Mouse (Mus musculus): ENCODE measurements around the gene Hist2h2ab. TPM values are rescaled to one million over a fixed set of nuclear protein-coding genes. Genes with fewer than 3 reads are reported as not detected.

Hist2h2ab gene
- polyA plus RNA-seq, 1 experiment = 1.2 TPM

DNA sequence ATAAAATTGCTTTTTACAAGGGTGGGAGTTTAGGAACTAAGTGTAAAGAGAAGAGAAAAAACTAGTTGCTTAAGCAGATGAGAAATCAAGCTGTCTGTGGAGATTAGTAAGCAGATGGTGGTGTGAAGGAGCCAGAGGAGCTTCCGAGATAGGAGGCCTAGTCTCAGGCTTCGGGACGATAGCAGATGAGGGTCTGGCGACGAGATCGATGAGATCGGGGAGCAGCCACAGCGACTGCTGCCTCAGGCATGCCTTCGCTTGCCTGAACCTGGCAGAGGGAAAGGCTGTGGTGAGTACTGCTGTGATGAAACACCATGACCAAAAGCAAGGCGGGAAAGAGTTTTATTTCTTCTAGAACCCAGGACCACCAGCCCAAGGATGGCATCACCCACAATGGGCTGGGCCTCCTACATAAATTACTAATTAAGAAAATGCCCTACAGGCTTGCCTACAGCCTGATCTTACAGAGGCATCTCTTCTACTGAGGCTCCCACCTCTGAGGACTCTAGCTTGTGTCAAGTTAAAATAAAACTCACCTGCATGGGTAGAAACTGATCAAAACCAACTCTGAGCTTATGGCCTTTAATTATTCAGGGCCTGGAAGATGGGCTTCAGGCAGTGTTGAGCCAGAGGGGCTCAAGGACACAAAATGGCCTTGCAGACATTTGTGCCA is 35.2 kb downstream of the Hist2h2ab start:
- no peak for TF ChIP-seq CTCF (IDR thresholded peaks at IDR 0.05; ENCODE audit: insufficient read depth, low read length)
- no peak for TF ChIP-seq POLR2A (IDR thresholded peaks at IDR 0.05; ENCODE audit: borderline replicate concordance, extremely low read depth, low read depth, low read length)
- DNase-seq = no peak
- Histone ChIP-seq H3K4me3 (replicated peaks; ENCODE audit: extremely low read depth, low read depth, low read length) (no peak overlapping the region), H3K4me1 (ENCODE audit: control insufficient read depth, insufficient read depth, low read length) (peaks cover 6% of the 10 kb centered on the region)
- 63% methylated on average over 10 of the region's 10 CpGs for WGBS

GRCm38 (mm10) chr3:96255926-96256593 is 36.4 kb downstream of the Hist2h2ab start:
- no peak for DNase-seq
- peak overlapping the region; percentile 34 for H3K4me3 ChIP-seq (replicated peaks; ENCODE audit: extremely low read depth, low read depth, low read length)
- 43% methylated on average over 5 of the region's 5 CpGs for WGBS
- H3K4me1 ChIP-seq (ENCODE audit: control insufficient read depth, insufficient read depth, low read length) = peaks cover 6% of the 10 kb centered on the region
- no peak for TF ChIP-seq POLR2A (IDR thresholded peaks at IDR 0.05; ENCODE audit: borderline replicate concordance, extremely low read depth, low read depth, low read length)
- TF ChIP-seq CTCF (IDR thresholded peaks at IDR 0.05; ENCODE audit: insufficient read depth, low read length) = no peak

GRCm38 (mm10) chr3:96257190-96257589 is 37.5 kb downstream of the Hist2h2ab start:
- DNase-seq = no peak
- TF ChIP-seq POLR2A (IDR thresholded peaks at IDR 0.05; ENCODE audit: borderline replicate concordance, extremely low read depth, low read depth, low read length) (no peak), CTCF (IDR thresholded peaks at IDR 0.05; ENCODE audit: insufficient read depth, low read length) (no peak)
- Histone ChIP-seq H3K4me1 (ENCODE audit: control insufficient read depth, insufficient read depth, low read length) (peaks cover 14% of the 10 kb centered on the region), H3K4me3 (replicated peaks; ENCODE audit: extremely low read depth, low read depth, low read length) (no peak overlapping the region)
- 66% methylated on average over 3 of the region's 3 CpGs for WGBS

DNA sequence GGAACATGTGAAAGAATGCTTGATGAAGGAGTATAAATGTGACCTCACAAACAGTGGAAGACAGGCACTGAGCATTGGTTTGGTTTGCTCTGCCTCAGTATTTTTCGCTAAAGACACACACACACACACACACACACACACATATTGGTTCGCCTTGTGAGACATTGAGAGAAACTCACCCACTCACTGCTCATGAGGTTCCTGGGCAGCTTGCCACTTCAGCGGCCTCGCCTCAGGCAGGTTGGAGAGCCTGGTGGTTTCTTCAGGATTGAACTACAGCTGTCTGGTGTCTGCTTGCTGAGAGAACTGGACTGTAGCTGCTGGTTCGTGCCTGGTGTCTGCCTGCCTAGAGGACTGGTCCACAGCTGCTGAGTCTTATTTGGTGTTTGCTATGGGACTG is 40.6 kb downstream of the Hist2h2ab start:
- DNase-seq = no peak
- 91% methylated on average over 5 of the region's 5 CpGs for WGBS
- Histone ChIP-seq H3K4me1 (ENCODE audit: control insufficient read depth, insufficient read depth, low read length) (peaks cover 18% of the 10 kb centered on the region), H3K4me3 (replicated peaks; ENCODE audit: extremely low read depth, low read depth, low read length) (no peak overlapping the region)
- TF ChIP-seq POLR2A (IDR thresholded peaks at IDR 0.05; ENCODE audit: borderline replicate concordance, extremely low read depth, low read depth, low read length) (no peak), CTCF (IDR thresholded peaks at IDR 0.05; ENCODE audit: insufficient read depth, low read length) (no peak)

GRCm38 (mm10) chr3:96261623-96262022 is 42.0 kb downstream of the Hist2h2ab start:
- H3K4me3 ChIP-seq (replicated peaks; ENCODE audit: extremely low read depth, low read depth, low read length) = no peak overlapping the region
- DNase-seq = no peak
- TF ChIP-seq CTCF (IDR thresholded peaks at IDR 0.05; ENCODE audit: insufficient read depth, low read length) (no peak), POLR2A (IDR thresholded peaks at IDR 0.05; ENCODE audit: borderline replicate concordance, extremely low read depth, low read depth, low read length) (no peak)
- 33% methylated on average over 3 of the region's 3 CpGs for WGBS
- peaks cover 12% of the 10 kb centered on the region for H3K4me1 ChIP-seq (ENCODE audit: control insufficient read depth, insufficient read depth, low read length)

DNA sequence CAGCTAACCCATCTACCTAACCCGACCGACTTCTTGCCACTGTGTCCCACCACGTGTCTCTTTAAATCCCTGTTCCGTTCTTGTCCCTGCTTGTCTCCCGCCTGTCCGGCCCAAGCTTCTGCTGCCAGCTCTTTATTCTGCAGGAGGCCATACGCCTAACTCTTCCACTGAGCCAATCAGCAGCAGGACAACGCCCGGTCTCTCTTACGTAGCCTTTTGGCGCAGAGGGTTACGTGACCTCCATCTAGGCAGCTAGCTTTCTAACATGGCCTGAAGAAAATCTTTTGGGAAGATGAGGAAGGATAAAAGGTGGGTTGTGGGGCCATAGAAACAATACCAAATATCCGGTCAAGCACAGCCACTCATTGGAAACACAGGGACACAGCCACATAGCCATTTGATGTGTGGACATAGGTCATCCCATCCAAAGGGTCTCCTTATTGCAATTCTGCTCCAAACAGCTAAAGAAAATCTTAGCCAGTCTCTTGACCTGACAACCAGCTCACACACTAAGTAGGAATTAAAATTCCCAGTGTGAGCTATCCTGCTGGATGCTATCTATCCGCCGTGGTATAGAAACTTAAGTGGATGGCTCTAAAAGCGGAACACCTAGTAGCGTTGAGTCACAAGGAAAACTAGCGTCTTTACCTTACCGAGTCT is 42.7 kb downstream of the Hist2h2ab start:
- TF ChIP-seq POLR2A (IDR thresholded peaks at IDR 0.05; ENCODE audit: borderline replicate concordance, extremely low read depth, low read depth, low read length) (peak; percentile 86; the same call in 1 of the 2 replicates), CTCF (IDR thresholded peaks at IDR 0.05; ENCODE audit: insufficient read depth, low read length) (no peak)
- Histone ChIP-seq H3K4me3 (replicated peaks; ENCODE audit: extremely low read depth, low read depth, low read length) (peak overlapping the region; percentile 99), H3K4me1 (ENCODE audit: control insufficient read depth, insufficient read depth, low read length) (peaks cover 12% of the 10 kb centered on the region)
- WGBS = under 1% methylated on average over 19 of the region's 19 CpGs
- DNase-seq = peak; percentile 75

- 0 out of 2 replicates have a peak, but pooled peaks have one; percentile 5 for TF ChIP-seq CTCF (IDR thresholded peaks at IDR 0.05; ENCODE audit: insufficient read depth, low read length)
- TF ChIP-seq POLR2A (IDR thresholded peaks at IDR 0.05; ENCODE audit: borderline replicate concordance, extremely low read depth, low read depth, low read length) = peak; percentile 100
- Histone ChIP-seq H3K4me3 (replicated peaks; ENCODE audit: extremely low read depth, low read depth, low read length) (peak within 1 kb of the TSS; percentile 99), H3K4me1 (ENCODE audit: control insufficient read depth, insufficient read depth, low read length) (peaks cover 15% of the 10 kb centered on the region)
- DNase-seq = peak; percentile 95
- WGBS = under 1% methylated on average over 40 of the region's 40 CpGs
Observed at GRCm38 (mm10) chr3:96262979-96263550, 43.4 kb downstream of the Hist2h2ab start, which contains the start of gene Hist2h4. Gene Hist2h4, minus strand, starts transcription at chr3:96263311.

DNA sequence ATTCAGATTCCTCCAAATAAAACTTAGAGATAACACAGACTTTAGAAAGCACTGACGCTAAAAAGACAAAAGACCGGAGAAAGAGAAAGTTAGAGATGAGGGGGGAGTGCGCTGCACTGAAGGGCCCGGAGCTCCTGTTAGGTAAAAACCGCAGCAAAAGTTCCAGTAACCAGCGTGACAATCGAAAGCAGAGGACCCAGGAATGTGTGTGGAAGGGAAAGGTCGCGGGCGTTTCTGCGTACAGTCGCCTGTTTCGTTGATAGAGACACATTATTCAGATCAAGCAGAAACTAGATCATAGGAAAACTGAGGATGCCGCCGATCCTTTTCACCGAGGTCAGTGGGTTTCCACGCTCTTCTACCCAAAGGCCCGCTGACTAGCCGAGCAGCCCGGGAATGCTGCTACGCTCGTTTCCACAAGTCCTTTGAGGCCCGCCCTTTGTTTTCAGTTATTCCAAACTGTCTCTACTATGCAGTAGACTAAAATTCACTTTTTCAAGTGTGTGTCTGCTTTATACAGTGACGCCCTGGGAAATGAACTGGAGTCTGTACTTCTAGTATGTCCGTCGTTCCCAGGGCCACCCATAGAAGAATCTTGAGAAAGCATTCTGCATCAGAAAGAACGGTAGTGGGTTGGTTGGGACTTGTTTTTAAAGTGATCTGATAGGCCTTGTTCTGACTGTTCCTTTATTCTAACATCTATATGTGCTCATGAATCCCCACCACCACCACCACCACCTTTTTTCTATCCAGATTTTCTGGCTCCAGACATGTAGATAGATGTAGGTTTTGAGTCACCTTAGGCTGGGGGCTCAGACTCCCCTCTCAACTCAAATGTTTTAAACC is 44.1 kb downstream of the Hist2h2ab start:
- DNase-seq = peak; percentile 65
- TF ChIP-seq CTCF (IDR thresholded peaks at IDR 0.05; ENCODE audit: insufficient read depth, low read length) = no peak
- TF ChIP-seq POLR2A (IDR thresholded peaks at IDR 0.05; ENCODE audit: borderline replicate concordance, extremely low read depth, low read depth, low read length) = peak; percentile 49; the same call in 1 of the 2 replicates
- WGBS = 1% methylated on average over 27 of the region's 27 CpGs
- Histone ChIP-seq H3K4me1 (ENCODE audit: control insufficient read depth, insufficient read depth, low read length) (peaks cover 17% of the 10 kb centered on the region), H3K4me3 (replicated peaks; ENCODE audit: extremely low read depth, low read depth, low read length) (peak overlapping the region; percentile 46)
